Mouse (Mus musculus) lung, postnatal 14 days (tissue): ENCODE data around the gene Micall1.

Source experiments
- DNase-seq: peaks from one replicate; pipeline ENCODE4 v3.0.0; 2021

The Micall1 gene

GRCm38 (mm10) chr15:79108421-79109320 lies at the start of gene Micall1:
TSS of gene Micall1 (plus strand) at chr15:79108898.
- DNase-seq, result peak; percentile 78

GRCm38 (mm10) chr15:79060887-79061565 lies 47.7 kb upstream of the Micall1 start:
- no peak for DNase-seq

- DNase-seq, result peak; percentile 96
Observed at GRCm38 (mm10) chr15:79062376-79063159, 46.1 kb upstream of the Micall1 start, which contains the start of gene Ankrd54. TSS of gene Ankrd54 (minus strand) at chr15:79062893.

GRCm38 (mm10) chr15:79063160-79063740 lies 45.4 kb upstream of the Micall1 start:
- no peak for DNase-seq

- DNase-seq, result peak; percentile 18
Observed at GRCm38 (mm10) chr15:79065086-79065770, 43.5 kb upstream of the Micall1 start.

- DNase-seq, result no peak
Observed at GRCm38 (mm10) chr15:79066276-79066675, 42.4 kb upstream of the Micall1 start.

GRCm38 (mm10) chr15:79067631-79068030 lies 41.1 kb upstream of the Micall1 start:
- no peak for DNase-seq

GRCm38 (mm10) chr15:79068416-79068815 lies 40.3 kb upstream of the Micall1 start:
- no peak for DNase-seq

GRCm38 (mm10) chr15:79071117-79072039 lies 37.3 kb upstream of the Micall1 start:
- DNase-seq, result peak; percentile 61

- DNase-seq, result no peak
Observed at GRCm38 (mm10) chr15:79073752-79074151, 34.9 kb upstream of the Micall1 start.

- DNase-seq, result no peak
Observed at GRCm38 (mm10) chr15:79074446-79074845, 34.3 kb upstream of the Micall1 start.

GRCm38 (mm10) chr15:79074913-79075532 lies 33.7 kb upstream of the Micall1 start, which contains the start of gene Eif3l:
TSS of gene Eif3l (plus strand) at chr15:79075179.
- DNase-seq, result peak; percentile 91

- no peak for DNase-seq
Observed at GRCm38 (mm10) chr15:79075658-79076365, 32.9 kb upstream of the Micall1 start.

- no peak for DNase-seq
Observed at GRCm38 (mm10) chr15:79079567-79079966, 29.1 kb upstream of the Micall1 start.

GRCm38 (mm10) chr15:79092284-79092683 lies 16.4 kb upstream of the Micall1 start:
- DNase-seq, result no peak

GRCm38 (mm10) chr15:79093083-79093839 lies 15.4 kb upstream of the Micall1 start:
- peak; percentile 45 for DNase-seq

- no peak for DNase-seq
Observed at GRCm38 (mm10) chr15:79095483-79095882, 13.2 kb upstream of the Micall1 start.

- no peak for DNase-seq
Observed at GRCm38 (mm10) chr15:79096556-79096955, 12.1 kb upstream of the Micall1 start.

- DNase-seq, result no peak
Observed at GRCm38 (mm10) chr15:79097135-79097534, 11.6 kb upstream of the Micall1 start.
